Mouse (Mus musculus) spleen, adult 2 months (tissue): ENCODE results near the gene Homer2. TPM values are rescaled to one million over a fixed set of nuclear protein-coding genes. Genes with fewer than 3 reads are reported as not detected.

Experiments used
- DNase-seq, 2 experiments: peaks; one replicate each; pipeline versions ENCODE4 v3.0.0 to v3.0.0-alpha.2; 2012 to 2021; ENCODE audit warnings: low spot score in 2 of 2, low read depth in 1 of 2
- H3K27ac ChIP-seq: fragments of 200-500 bp; 2 replicates; pipeline ENCODE4 v1.5.1; 2012; ENCODE audit warnings: low read length, inconsistent platforms; ENCODE audit not compliant: insufficient read depth
- H3K27me3 ChIP-seq: fragments of 200-500 bp; 2 replicates; pipeline ENCODE4 v1.6.1; 2012; ENCODE audit warnings: mild to moderate bottlenecking, moderate library complexity, low read length, inconsistent platforms; ENCODE audit not compliant: control insufficient read depth, insufficient read depth
- H3K36me3 ChIP-seq: fragments of 200-500 bp; 2 replicates; pipeline ENCODE4 v1.6.1; 2012; ENCODE audit warnings: mild to moderate bottlenecking, low read length, inconsistent platforms; ENCODE audit not compliant: control insufficient read depth, insufficient read depth
- H3K4me1 ChIP-seq: fragments of 200-500 bp; 2 replicates; pipeline ENCODE4 v1.6.1; 2011; ENCODE audit warnings: inconsistent platforms; ENCODE audit not compliant: control insufficient read depth, insufficient read depth, insufficient read length
- H3K4me3 ChIP-seq: fragments of 200-500 bp; 2 replicates; pipeline ENCODE4 v1.5.1; 2011; ENCODE audit warnings: mild to moderate bottlenecking, inconsistent platforms; ENCODE audit not compliant: insufficient read depth, insufficient read length; ENCODE audit errors: extremely low read depth
- CTCF ChIP-seq: fragments of 200-500 bp; IDR thresholded peaks from 2 replicates; pipeline ENCODE4 v1.5.1; 2011; ENCODE audit warnings: mild to moderate bottlenecking, inconsistent platforms; ENCODE audit not compliant: insufficient read depth, insufficient read length, insufficient replicate concordance; ENCODE audit errors: extremely low read depth
- POLR2A ChIP-seq: fragments of 200-500 bp; IDR thresholded peaks from 2 replicates; pipeline ENCODE4 v1.6.1; 2011; ENCODE audit warnings: low read depth, low read length, inconsistent platforms
- WGBS: fragments of 180-500 bp; shearing (Covaris S2); methylation state at CpG from one replicate; pipeline ENCODE4 v1.1.7; 2018; 5-methylcytosine and 5-hydroxymethylcytosine counted together
- polyA plus RNA-seq: library from polyadenylated mRNA; depleted of rRNA; stranded (reverse); fragments of >200 nt; gene quantifications from 2 replicates; pipeline ENCODE4 v1.2.3, GENCODE M21; 2012; rRNA removed

The Homer2 gene
- polyA plus RNA-seq, 1 experiment: 0.95 TPM

DNA sequence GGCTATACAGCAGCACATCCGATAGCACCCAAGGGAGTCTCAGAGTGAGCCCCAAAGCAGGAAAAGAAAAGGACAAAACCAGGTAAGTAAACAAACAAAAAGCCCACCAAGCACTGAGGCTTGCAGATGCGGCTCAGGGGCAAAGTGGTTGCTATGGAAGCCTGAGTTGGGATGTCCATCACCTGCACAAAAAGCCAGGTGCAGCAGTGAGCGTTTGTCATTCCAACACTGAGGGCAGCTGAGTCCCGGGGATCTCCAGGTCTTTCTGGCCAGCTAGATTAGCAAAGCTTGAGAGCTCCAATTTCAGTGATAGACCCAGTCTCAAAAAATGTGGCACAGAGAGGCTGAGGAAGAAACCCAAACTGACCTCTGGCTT, 149.4 kb downstream of the Homer2 start:
- no peaks in the 10 kb centered on the region for H3K27me3 ChIP-seq
- TF ChIP-seq POLR2A (no peak), CTCF (no peak)
- no peak overlapping the region for H3K27ac ChIP-seq
- 72% methylated on average over 4 of the region's 4 CpGs for WGBS
- no peaks in the 10 kb centered on the region for H3K4me1 ChIP-seq
- H3K4me3 ChIP-seq: no peak overlapping the region
- DNase-seq: no peak
- H3K36me3 ChIP-seq: no peaks in the 10 kb centered on the region

DNA sequence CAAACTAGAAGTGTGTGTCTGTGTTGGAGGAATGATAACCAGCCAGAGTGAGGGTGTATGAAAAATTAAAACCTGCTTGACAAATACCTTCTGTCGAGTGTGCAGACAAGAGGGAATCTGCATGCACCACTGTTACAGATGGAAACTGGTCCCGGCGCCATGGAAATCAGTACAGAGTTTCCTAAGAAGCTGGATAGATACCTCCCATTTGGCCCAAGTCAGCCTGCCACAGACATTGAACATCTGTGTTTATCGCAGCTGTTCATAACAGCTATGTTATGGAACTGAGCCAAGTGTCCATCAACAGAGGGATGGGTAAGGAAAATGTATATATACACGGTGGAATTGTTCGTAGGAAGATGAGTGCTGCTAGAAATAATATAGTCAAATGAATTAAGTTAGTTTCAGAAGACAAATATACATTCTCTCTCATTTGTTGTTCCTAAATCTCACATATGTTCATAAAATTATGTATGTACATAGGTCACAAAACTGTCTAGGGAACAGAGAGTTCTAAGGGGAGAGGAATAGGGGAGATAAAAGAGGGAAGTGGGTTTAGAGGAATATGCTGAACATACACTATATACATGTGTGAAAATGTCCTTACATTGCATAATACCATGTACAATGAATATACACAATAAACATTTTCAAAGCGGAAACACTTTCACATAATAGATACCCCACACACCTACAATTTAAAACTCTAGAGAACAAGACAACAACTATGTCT, 149.9 kb downstream of the Homer2 start:
- no peaks in the 10 kb centered on the region for H3K4me1 ChIP-seq
- H3K36me3 ChIP-seq: no peaks in the 10 kb centered on the region

DNA sequence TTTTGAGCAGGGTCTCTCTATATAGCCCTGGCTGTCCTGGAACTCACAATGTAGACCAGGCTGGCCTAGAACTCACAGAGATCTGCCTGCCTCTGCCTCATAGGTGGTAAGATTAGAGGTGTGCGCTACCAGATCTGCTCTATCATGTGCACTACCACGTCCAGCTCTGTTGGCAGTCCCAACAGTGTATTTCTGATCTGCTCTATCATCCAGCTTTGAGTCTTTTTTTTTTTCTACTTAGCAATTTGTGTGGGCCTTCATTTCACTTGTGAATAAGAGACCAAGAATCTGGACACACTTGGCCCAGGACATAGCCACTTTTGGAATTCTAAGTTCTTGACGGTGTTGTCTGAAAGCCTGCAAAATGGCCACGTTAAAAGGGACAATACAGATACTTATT, 150.5 kb downstream of the Homer2 start:
- H3K4me1 ChIP-seq: no peaks in the 10 kb centered on the region
- DNase-seq: no peak
- H3K27me3 ChIP-seq: no peaks in the 10 kb centered on the region
- TF ChIP-seq POLR2A (no peak), CTCF (no peak)
- 84% methylated on average over 4 of the region's 4 CpGs for WGBS
- H3K4me3 ChIP-seq: no peak overlapping the region
- no peak overlapping the region for H3K27ac ChIP-seq
- no peaks in the 10 kb centered on the region for H3K36me3 ChIP-seq

More for the DNA sequence above, 149.9 kb downstream of the Homer2 start:
- 80% methylated on average over 7 of the region's 7 CpGs for WGBS
- Histone ChIP-seq H3K4me3 (no peak overlapping the region), H3K27me3 (no peaks in the 10 kb centered on the region), H3K27ac (no peak overlapping the region)
- no peak for DNase-seq
- TF ChIP-seq POLR2A (no peak), CTCF (no peak)

DNA sequence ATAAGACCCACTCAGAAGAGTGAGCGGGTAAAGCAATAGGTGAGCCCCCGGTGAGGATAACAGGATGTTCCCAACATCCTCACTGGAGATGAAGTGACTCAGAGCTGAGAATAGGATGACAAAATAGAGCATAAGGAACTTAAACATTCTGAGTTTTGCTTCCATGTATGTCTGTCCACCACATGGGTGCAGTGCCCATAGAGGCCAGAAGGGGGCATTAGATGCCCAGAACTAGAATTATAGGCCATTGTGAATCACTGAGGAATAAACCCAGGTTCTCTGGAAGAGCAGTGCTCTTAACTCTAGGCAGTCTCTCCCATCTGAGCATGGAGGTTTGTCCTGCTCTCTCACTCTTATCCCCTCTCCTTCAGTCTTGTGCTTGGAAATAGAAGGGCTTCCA, 153.0 kb downstream of the Homer2 start:
- Histone ChIP-seq H3K4me1 (no peaks in the 10 kb centered on the region), H3K27ac (no peak overlapping the region), H3K4me3 (no peak overlapping the region), H3K27me3 (no peaks in the 10 kb centered on the region), H3K36me3 (no peaks in the 10 kb centered on the region)
- no peak for DNase-seq
- WGBS: 83% methylated on average over 2 of the region's 2 CpGs
- TF ChIP-seq CTCF (no peak), POLR2A (no peak)

DNA sequence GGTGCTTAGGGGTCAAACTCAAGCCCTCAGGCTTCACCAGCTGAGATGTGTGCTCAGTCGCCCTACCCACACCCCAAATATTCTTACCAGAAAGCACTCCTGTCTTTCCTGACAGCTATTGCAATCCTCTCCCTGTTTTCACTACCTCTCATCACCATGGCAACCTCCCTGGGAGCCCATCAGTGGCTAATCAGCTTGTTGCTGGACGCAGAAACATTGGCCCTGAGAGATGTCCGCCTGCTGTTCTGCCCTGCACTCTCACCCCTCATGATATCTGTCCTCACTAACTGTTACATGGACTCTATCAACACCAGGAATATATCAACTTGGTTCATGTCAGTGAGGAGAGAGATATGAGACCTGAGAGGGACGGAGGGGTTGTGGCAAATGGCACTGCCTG, 153.7 kb downstream of the Homer2 start:
- no peaks in the 10 kb centered on the region for H3K4me1 ChIP-seq
- no peak overlapping the region for H3K4me3 ChIP-seq
- H3K27me3 ChIP-seq: no peaks in the 10 kb centered on the region
- no peaks in the 10 kb centered on the region for H3K36me3 ChIP-seq
- no peak for DNase-seq
- TF ChIP-seq CTCF (no peak), POLR2A (no peak)
- H3K27ac ChIP-seq: no peak overlapping the region
- 79% methylated on average over 4 of the region's 4 CpGs for WGBS

Other genes with a start within 250 kb of the Homer2 start
- not detected in 2 replicates for gene Ap3b2, start 213.6 kb downstream of the Homer2 start, polyA plus RNA-seq
- not detected in 2 replicates for gene BC048679, start 209.2 kb downstream of the Homer2 start, polyA plus RNA-seq
- gene Fsd2, start 140.6 kb downstream of the Homer2 start, polyA plus RNA-seq: 0.62 and 0.72 TPM in 2 replicates
- gene Whamm, start 136.3 kb downstream of the Homer2 start, polyA plus RNA-seq: 21.4 and 34.6 TPM in 2 replicates
- 3.4 and 4.1 TPM in 2 replicates for gene Ramac, start 55.4 kb upstream of the Homer2 start, polyA plus RNA-seq
- 14.0 and 16.9 TPM in 2 replicates for gene 3110040N11Rik, start 82.0 kb upstream of the Homer2 start, polyA plus RNA-seq
- gene Btbd1, start 121.9 kb upstream of the Homer2 start, polyA plus RNA-seq: 12.4 and 18.7 TPM in 2 replicates
- not detected in 2 replicates for gene Gm10160, start 148.3 kb upstream of the Homer2 start, polyA plus RNA-seq
- gene Tm6sf1, start 151.5 kb upstream of the Homer2 start, polyA plus RNA-seq: 115 and 141 TPM in 2 replicates
- gene Hdgfl3, start 226.9 kb upstream of the Homer2 start, polyA plus RNA-seq: 1.2 and 1.7 TPM in 2 replicates